Mouse (Mus musculus): Measurements from ENCODE around the gene Fzd4. TPM values are rescaled to one million over a fixed set of nuclear protein-coding genes. Genes with fewer than 3 reads are reported as not detected.

Gene Fzd4
- 19.6 TPM for polyA plus RNA-seq (2014; fragmentation: Illumina TruSeq; extraction: RNeasy Lipid Tissue Mini Kit (QIAGEN cat#74804); ENCODE audit: insufficient read depth, low read depth, low replicate concordance)

DNA sequence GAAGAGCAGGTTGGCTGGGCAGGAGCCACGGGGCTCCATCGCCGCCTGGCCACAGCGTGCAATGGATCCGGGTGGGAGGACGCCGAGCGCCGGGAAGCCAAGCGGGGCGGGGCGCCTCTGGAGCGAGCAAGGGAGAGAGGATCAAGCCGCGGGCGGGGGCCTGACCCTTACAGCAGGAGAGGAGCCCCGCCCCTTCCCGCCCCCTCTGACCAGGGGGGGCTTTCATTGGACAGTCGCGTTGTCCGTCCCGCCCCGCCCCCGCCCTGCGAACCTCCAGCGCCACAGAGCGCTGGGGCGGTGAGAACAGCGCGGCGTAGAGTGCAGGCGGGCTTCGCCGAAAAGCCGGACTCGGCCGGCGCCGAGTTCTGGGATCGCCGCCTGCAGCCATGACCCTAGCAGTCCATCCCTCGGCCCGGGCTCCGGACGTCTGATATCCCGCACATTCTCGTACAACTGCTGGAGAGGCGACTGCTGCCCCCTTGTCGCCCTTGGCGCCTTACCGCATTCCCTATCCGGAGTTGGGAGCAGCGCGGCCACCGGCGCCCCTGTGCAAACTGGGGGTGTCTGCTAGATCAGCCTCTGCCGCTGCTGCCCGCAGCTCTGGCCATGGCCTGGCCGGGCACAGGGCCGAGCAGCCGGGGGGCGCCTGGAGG, at the start of gene Fzd4, which contains the start of gene Tmem135:
Gene Fzd4, plus strand, starts transcription at position 275 of the 653 bp plus-strand sequence.
Gene Tmem135, minus strand, starts transcription at position 142 of the 653 bp plus-strand sequence.

Other genes with a start within 250 kb of the Fzd4 start
- gene Tmem135, start 133 bp upstream of the Fzd4 start, polyA plus RNA-seq (2014; fragmentation: Illumina TruSeq; extraction: RNeasy Lipid Tissue Mini Kit (QIAGEN cat#74804); ENCODE audit: insufficient read depth, low read depth, low replicate concordance) = 13.9 TPM
- gene Prss23, start 122.8 kb downstream of the Fzd4 start, polyA plus RNA-seq (2014; fragmentation: Illumina TruSeq; extraction: RNeasy Lipid Tissue Mini Kit (QIAGEN cat#74804); ENCODE audit: insufficient read depth, low read depth, low replicate concordance) = 74.9 TPM
- 5.5 TPM for gene Me3, start 228.0 kb downstream of the Fzd4 start, polyA plus RNA-seq (2014; fragmentation: Illumina TruSeq; extraction: RNeasy Lipid Tissue Mini Kit (QIAGEN cat#74804); ENCODE audit: insufficient read depth, low read depth, low replicate concordance)